Mouse (Mus musculus): ENCODE measurements around the gene Alg14. TPM values are rescaled to one million over a fixed set of nuclear protein-coding genes. Genes with fewer than 3 reads are reported as not detected.

Gene Alg14
- total RNA-seq, 2 experiments from 2014 or later: 16.0 to 16.5 TPM

DNA sequence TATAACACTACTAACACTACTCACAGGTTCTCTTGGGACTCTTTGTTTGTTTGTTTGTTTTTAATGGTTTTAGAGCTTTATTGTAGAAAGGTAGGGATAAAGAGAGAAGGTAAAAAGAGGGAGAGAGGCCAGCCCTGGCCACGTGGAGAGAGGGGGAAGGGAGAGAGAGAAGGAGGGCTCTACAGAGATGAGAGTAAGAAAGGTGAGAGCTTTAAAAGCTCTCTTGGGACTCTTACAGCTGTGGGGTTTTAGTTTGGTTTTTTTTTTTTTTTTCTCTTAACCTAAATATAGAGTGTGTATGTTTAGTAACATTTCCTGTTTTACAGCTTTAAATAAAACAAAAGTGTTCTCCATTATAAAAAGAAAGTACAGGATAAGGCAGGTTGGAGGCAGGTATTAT, 70.4 kb downstream of the Alg14 start:
- no peak for ATAC-seq (replicated peaks; ENCODE audit: poor library complexity)

DNA sequence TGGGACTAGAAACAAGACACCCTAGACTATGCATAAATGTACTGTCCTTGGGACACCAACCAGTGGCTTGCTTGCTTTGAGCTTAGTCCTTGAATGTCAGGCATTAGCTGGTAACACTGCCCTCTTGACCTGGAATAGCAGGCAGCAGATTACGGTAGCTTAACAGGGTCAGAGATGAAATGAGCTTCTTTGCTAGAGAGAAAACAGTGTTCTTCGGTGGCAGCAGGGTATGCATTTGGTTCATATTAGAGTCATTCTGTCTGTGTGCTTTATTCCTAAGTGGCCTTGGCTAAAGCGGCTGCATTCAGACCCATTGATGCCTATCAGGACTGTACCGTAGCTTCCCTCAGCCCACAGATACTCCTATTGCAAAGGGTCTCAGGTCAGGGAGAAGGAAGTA, 72.8 kb downstream of the Alg14 start:
- ATAC-seq (replicated peaks; ENCODE audit: poor library complexity): no peak

DNA sequence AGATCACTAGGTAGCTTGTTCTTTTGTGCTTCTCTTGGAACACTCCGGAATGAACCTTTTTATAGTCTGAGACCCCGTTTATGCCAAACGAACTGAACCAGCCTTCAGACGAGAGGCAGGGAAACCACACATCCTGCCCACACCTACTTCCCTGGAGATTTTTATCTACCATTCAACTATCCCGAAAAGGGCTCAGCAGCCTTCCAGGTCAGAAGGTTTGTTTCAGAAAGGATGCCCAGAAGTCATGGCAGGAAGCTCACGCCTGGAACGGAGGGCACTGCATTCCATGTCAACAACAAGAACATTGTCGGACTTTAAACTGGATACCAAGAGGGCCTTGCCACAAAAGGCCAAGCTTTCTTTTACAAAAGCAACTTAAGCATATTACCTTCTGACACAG, 73.6 kb downstream of the Alg14 start:
- ATAC-seq (replicated peaks; ENCODE audit: poor library complexity): no peak

DNA sequence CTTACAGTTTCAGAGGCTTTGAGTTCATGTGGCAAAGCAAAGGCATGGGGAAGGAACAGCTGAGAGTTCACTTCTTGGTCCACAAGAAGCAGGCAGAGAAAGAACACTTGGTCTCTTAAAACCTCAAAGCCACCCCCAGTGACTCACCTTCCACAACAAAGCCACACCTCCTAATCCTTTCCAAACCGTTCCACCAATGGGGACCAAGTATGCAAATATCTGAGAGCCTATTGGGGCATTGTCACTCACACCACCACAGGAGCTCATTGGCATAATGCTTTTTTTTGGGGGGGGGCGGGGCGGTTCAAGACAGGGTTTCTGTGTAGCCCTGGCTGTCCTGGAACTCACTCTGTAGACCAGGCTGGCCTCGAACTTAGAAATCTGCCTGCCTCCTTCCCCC, 77.0 kb downstream of the Alg14 start:
- ATAC-seq (replicated peaks; ENCODE audit: poor library complexity): no peak

DNA sequence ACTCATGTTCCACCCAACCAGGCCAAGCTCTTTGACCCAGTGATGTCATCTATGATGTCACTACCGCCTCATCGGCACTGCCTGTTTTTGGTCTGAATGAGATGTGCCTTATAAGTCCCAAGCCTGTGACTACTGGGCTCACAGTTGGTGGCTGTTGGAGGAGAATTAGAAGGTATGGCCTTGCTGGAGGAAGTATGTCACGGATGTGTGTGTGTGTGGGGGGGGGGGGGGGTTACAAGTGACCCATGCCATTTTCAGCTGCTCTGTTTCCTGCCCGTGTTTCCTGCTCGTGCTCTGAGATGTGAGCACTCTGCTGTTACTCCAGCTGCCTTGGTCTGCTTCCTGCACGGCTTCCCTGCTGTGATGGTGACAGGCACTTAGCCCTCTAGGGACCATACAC, 77.9 kb downstream of the Alg14 start:
- peak; percentile 65 for ATAC-seq (replicated peaks; ENCODE audit: poor library complexity)

DNA sequence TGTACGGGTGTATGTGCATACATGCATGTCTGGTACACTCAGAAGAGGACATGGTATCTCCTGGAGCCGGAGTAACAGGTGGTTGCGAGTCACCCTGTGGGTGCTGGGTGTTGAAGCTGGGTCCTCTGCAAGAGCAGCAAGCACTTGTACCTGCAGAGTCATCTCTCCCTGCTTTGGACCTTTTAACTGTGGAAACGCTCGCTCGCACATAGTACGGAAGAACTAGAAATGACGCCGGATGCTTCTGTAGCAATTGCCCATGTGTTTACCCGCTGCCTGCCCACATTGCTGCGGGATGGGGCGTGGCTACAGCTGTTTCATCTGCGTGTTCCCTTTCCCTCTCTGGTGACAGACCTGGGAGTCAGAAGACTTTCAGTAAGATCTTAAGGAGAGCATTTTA, 78.7 kb downstream of the Alg14 start:
- ATAC-seq (replicated peaks; ENCODE audit: poor library complexity): peak; percentile 80

DNA sequence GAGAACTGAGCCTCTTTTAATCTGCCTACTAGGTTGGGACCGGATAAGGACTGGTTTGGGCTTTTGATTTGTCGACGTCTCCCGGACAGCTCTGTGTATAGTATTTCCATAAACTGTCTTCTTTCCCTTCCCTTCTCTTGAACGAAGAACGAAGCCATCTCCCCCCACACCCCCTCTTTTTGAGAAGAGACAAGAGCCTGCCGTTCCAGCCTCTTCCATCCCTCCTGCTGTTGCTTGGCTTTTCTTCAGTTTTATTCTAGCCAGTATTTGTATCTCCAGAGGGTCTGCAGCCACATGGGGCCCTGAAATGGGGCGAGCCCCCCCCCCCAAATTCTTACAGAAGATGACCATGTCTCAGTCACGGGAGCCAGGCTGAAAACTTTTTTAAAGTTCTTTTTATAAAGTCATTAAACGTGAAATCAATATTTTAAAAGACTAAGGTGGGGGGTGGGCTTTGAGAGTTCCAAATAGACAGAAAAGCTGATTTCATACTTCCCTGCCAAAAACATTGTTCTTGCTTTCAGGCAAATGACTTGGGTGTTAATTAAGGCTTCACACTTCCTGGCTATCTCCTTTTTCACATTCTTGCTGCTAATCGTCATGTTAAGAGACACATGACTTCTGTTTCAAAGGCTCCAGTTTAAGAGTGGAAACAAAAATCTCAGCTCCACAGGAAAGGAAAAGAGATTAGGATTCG, 79.4 kb downstream of the Alg14 start:
- no peak for ATAC-seq (replicated peaks; ENCODE audit: poor library complexity)

DNA sequence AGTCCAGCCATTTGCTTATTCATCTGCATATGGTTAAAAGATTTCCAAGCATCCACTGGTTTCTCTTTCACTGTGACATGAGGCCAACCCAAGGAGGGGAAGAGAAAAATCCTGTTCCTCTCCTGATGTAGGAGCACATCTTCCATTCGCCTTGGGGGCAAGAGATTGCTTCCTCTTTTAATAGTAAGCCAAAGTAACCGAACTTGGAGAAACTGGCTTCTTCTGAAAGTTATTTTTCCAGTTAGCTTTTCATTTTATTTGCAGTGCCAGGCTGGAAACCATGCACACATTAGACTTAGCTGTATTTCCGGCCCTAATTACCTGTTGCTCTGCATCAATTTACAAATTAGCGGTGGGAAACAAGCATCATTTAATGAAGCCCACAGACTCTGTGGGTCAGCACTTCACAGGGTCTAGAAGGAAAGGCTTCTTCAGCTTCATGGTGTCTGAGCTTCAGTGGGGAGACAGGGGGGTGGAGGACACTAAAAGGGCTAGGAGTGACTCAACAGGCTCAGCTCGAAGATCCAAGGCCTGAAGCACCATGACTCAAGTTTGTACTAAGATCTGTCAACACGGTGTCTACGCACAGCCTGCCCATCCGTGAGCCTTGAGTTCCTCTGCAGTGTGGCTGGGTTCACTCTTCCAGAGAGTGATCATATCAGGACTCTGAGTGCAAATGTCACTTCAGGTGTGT, 80.1 kb downstream of the Alg14 start:
- ATAC-seq (replicated peaks; ENCODE audit: poor library complexity): peak; percentile 34

DNA sequence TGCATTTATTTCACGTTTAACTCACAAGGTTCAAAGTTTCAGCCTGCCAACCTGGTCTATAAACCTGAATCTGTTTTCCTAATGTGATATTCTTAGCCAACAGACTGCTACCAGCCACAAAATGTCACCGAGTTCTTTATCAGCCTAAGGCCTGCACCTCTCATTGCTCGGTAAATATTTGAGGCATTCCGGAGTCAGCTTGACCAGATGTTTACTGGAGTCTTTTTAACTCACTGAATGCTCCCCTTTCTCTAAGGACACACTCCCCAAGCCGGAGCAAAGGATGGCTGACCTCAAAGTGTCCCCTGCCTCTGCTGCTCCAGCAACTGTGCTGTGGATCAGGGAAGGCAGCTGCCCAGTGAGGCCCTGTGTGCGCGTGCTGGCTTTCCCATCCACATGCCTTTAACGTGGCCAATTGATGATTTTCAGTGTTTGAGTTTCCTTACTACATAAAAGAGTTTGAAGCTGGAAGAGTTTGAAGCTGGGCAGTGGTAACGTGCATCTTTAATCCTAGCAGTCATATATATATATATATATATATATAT, 82.4 kb downstream of the Alg14 start:
- no peak for ATAC-seq (replicated peaks; ENCODE audit: poor library complexity)

DNA sequence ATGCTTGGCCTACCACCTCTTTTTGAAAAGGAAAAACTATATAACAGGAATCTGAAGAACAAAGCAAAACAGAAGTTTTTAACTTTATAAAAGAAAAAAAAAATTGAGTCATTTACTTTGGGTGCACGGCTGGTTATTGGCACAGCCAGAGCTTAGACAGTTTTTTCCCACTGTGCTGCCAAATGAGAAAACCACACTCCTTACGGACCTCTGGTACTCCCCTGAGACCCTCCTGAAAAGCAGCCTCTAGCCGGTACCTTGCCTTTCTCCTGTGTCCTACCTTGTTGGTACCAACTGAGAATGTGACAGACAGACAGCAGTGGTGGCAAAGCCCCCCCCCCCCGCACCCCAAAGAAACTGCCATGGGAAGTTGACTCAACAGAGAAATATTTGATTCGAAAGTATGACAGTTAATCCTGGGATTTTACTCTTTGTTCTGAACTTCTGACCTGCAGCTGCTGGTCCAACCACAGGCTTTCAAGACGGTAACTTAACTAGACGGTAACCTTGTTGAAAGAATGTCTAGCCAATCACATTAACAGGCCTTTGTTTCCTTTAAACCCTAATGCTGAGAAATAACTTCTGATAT, 84.1 kb downstream of the Alg14 start:
- no peak for ATAC-seq (replicated peaks; ENCODE audit: poor library complexity)

DNA sequence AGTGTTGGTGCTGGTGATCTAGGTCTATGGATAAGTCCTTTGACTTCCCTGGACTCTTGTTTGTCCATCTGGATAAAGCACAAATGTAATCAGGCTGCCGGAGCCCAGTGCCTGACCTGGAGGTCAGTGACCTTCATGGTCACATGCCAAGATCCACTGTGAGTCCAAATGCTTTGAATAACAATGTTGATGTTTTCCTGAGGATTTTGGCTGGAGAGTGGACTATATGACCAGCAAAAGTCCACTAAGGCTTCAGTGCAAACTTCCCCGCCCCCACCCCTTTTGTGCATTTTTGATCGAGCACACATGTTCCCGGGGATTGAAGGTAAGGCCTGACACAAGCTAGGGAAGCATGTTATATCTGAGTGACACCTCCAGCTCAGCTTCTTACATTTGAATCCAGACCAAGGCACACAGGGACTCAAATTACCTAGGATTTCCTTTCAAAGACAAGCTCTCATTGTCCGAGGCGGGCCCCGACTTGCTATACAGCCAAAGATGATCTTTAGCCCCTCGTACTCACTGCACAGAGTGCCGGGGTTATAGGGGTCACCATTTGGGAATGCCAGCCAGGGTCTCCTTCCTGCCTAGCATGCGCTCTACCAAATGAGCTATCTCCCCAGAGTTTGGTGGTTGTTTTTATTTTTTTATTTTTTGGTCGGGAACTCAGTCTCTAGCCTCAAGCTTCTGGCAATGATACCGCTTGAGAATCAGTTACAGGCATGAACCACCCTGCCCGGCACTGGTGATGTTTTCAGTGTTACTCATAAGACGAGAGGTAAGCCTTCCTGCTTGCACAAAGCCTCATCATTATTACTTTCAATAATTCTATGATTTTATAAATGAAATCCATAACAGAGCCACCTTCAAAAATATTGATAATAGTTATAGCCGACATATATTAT, 87.4 kb downstream of the Alg14 start:
- no peak for ATAC-seq (replicated peaks; ENCODE audit: poor library complexity)

DNA sequence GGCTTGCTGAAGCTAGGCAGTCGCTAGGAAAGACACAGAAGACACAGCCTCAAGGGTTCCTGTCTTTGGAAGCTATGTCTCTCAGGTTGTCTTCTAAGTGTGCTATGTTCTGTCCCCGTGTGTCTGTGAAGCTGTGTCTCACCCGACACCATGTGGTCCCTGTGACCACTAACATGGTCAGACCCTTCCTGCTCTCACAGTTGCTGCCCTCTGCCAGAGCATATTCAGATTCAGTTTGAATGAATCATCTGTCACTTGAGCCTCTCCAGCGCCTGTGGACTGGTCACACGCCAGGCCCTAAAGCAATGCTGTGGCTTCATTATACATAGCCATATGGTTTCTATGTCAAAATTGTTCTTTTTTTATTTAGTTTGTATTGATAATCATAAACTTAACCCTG, 88.1 kb downstream of the Alg14 start:
- ATAC-seq (replicated peaks; ENCODE audit: poor library complexity): no peak

DNA sequence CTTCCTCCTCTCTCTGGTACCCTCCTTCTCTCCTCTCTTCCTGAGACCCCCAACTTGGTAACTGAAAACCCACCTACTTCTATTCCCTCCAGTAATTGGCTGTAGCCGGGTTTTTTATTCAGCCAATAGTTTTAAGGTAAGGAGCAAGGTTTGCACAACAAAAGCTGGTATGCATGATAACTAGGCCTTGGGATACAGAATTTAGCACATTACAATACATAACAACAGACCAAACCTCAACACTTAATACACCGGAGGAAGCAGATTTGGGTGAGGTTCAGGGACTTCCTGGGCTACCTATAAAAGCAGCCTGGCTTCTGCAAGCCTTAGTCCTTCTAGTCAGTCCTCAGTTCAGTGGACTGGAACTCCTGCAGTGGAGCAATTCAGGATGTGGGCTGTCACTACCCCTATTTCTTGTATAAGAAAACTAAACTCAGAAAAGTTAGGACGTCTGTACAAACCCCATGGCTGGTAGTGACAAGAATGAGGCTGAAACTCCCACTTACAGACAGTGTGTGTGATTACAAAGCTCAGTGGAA, 96.0 kb downstream of the Alg14 start:
- ATAC-seq (replicated peaks; ENCODE audit: poor library complexity): 0 out of 2 replicates have a peak, but pooled peaks have one; percentile 17

DNA sequence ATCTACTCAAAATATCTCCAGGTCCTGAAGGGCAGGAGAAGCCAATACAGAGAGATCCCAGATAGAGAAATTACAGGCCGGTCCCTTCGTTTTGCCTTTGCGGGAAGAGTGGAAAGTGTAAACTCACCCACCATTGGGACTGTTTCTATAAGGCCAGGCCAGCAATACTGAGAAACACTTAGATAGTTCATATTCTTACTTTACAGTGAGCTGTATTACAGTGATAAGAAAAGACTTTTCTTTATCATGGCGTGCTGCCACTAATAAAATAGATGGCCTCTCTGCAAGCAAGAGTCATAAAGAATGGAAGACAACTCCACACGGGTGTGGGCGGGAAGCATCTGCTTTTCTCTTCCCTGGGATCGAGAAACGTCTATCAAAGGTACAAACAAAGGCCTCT, 97.8 kb downstream of the Alg14 start:
- peak; percentile 61 for ATAC-seq (replicated peaks; ENCODE audit: poor library complexity)

DNA sequence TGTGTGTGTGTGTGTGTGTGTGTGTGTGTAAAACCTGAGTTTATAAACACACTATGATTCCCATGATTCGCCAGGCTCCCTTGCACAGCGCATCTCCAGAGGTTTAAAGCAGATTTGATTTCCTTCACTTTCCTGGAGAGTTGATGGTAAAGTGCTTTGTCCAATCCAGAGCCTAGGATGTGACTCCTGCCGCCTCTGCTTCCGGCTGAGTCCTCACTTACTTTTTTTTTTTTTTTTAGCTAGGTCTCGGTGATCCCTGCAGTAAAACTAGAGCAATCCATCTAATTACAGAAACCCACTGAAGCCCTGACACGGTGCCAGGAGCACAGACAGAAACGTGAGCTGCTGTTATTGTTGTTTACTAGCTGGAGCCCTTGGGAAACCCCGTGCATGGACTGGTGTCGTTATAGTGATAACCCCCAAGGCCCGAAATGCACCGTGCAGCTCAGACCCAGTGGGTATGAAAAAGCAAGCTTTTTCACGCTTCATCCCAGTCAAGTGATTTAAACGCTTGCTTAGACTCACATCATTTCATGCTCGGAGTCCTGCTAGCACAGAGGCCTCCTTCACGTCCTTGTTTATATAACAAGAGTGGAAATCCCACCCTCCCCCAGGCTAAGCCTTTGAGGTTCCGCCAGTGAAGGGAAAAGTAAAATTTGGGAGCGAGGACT, 98.4 kb downstream of the Alg14 start:
- ATAC-seq (replicated peaks; ENCODE audit: poor library complexity): no peak

DNA sequence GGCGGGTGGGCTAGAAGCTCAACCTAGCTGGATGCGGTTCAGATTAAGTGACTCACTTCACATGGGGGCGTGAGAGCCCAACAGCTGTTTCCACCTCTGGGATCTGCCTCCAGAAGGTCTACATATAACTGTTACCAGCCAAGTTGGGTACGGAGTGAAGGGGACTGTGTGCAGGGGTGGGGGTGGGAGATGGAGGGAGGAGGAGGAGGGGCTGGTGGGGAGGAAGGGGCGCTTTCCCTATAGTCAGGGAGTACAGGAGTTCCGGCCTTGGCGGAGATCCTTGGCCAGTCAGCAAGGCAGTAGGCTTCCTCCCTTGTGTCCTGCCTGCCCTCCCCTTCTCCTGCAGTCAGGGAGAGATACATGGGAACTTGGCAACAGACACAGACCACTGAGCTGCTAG, 99.2 kb downstream of the Alg14 start:
- no peak for ATAC-seq (replicated peaks; ENCODE audit: poor library complexity)

DNA sequence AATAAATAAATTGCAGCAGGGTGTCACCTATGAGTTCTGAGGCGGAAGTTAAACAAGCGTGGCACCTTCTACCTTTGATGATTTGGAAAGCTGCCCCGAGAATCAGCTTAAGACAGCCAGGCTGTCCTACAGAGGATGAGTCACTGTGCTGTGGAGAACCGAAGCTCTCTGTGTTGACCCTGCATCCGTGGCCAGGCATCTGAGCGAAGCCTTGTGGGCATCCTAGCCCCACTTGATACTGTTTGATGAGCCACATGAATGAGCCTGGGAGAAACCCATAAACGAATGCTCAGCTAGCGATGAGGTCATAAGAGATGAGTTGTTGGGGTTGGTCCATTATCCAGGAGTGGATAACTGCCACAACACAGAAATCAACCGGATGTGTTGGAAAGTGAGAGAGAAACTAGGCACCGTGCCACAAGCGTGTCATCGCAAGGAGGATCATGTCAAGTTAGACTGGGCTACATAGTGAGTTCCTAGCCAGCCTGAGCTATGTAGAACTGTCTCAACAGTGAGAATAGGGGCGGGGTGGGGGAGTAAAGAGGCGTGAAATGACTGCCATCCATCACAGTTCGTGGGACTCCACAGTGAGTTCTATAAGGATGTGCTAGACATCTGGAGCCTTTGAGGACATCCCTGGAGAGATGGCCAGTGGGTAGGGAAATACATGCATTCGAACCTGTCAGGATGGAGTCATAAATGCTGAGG, 104.2 kb downstream of the Alg14 start:
- ATAC-seq (replicated peaks; ENCODE audit: poor library complexity): no peak

DNA sequence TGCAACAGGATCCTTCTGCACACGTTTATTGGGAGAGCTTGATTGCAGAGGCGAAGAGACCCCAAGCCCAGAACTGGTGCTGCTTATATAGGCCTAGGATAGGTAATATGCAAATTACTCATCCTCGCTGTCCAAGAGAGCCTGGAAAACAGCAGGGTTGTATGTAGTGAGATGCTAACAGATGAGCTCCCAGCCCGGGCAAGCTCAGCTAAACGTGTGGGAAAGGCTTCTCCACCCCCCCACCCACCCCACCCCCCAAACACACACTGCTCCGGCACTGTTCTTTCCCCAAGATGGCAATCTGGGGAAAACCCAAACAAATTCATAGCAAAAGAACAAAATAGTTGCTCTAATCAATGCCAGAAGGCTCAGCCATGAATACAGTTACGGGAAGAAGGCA, 105.0 kb downstream of the Alg14 start:
- no peak for ATAC-seq (replicated peaks; ENCODE audit: poor library complexity)

DNA sequence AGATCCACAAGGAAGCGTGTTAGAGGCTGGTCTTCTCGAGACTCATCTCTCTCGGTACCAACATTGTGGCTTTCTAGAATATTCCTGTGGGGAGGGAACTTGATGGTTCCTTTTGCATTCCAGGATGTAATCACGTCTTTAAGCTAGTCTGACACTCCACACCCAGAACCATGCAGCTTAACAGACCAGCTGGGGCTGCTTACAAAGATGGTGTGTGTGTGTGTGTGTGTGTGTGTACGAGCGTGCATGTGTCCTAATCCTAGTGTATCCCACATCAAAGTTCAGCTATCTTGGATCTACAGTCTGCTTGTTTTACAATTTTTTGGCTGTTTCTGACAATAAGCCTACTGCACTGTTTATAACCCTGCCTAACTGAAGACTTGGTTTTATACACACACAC, 105.4 kb downstream of the Alg14 start:
- ATAC-seq (replicated peaks; ENCODE audit: poor library complexity): no peak

DNA sequence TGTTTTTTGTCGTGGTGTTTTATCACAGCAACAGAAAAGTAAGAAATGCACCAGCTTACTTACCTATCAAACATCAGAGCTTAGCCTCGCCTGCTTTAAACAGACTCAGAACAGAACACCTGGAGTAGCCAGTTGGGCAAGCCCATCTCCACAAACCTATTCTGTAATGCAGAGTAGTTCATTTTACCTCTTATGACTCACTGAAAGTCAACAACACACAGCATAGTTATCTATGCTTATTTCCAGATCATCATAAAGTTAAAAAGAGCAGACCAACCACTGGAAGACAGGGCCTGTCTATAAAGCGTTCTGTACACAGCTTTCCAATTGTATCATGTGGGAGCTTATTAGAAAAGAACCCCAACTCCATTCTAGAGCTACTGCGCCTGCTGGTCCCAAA, 109.8 kb downstream of the Alg14 start:
- no peak for ATAC-seq (replicated peaks; ENCODE audit: poor library complexity)
